Mouse (Mus musculus) kidney, postnatal 36 days (tissue): ENCODE data around the gene Cdc42se2.

Experiments
- DNase-seq, 2 experiments: peaks; one replicate each; pipeline ENCODE4 v3.0.0; 2021 to 2022; ENCODE audit warnings: mixed read lengths in 2 of 2

Gene Cdc42se2

DNA sequence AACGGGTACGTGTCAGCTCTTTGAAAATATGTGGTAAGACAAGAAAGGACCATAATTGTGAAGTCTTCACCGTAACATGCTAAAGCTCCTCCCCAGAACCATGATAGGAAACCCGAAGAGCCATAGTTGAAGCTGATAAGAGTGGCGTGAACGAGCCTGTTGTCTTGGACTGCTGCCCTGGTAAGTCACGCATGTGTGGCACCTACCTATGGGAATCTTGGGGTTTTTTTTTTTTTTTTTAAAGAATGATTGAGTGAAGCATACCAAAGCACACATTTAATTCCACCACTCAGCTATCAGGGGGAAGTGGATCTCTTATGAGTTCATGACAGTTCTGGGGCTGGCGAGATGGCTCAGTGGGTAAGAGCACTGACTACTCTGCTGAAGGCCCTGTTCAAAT, 85.6 kb downstream of the Cdc42se2 start:
- DNase-seq = no peak

DNA sequence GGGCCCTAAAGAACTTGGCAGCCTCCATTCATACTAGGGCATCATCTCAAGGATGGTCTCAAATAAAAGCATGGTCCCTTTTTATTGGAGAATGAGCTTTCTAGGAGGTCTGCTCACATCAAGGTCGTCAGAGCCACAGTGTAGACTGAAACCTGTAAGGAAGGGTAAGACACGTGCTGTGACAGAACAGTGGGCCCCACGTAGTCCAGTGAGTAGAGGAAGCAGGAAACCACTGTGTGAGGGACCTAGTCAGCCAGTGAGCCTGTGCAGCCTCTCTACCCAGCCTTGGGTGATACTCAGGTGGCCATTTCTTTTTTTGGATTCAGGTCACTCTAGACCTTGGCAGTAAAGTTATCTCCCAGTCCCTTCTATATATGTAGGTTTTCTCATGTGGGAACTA, 87.5 kb downstream of the Cdc42se2 start:
- DNase-seq = no peak

DNA sequence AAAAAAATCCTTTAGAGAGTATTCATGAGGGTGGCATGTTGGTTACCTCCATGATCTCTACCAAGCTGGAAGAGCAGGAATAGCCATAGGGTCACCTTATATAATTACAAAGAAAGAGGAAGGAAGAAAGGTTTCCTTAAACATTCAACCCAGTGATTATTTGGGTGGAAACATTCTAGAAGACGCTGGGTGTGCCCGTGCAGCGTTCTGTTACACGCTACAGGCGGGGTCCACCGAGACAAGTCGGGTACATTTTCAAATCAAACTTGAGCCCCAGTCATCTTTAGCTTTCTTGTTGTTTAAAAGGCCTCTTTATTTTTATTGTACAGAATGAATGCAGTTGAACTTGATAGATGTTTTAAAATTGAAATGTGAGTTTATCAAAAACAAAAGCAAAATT, 88.8 kb downstream of the Cdc42se2 start:
- no peak for DNase-seq

DNA sequence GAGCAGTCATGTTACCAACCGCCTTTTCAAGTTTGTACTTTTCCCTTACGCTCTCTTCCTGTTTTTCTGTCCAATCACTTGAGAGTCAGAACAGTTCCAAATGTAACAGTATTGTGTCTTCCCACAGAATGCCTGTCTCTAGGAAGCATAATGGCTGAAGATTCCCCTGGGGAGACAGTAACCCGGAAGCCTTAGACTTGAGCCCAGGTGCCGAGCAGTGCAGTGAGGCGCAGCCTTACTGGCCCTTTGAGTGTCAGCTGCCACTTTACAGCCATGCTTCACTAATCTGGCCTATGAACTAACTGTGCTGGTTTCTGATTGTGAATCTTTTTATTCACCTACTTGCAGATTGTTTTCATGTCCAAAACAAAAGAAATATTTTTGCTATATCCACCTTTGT, 89.9 kb downstream of the Cdc42se2 start:
- peak; percentile 8 to 32 for DNase-seq

DNA sequence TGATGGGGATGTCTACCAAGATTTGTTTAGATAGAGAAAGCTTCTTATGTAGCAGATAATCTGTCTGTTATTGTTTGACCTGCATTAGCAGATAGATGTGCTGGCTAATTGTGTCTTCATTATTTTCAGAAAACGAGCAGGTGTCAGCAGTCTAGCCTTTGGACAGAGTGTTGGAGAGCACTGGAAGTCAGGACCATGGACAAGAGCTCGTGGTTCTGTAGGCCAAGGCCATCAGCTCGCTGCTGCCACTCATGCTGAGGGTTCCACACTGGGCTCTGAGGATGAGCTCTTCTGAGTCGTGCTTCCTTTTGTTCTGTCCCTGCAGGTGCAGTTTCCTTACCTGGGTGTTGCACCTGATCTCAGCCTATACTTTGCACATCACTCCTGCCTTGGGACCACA, 91.5 kb downstream of the Cdc42se2 start:
- peak; percentile 17 to 67 for DNase-seq

DNA sequence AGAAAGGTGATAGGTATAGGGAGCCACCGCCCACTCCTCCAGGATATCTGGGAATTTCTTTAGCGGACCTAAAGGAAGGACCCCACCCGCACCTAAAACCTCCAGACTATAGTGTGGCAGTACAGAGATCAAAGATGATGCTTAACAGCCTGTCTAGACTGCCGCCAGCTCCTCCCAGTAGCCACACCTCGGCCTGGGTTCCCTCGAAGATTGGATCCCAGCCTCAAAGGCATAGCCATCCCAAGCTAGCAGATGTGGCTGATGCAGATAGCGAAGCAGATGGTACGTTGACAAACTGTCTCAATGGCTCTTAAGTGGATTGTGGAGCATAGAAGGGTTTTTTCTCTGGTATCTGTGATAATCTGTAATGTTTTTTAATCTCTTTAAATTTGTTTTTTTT, 93.2 kb downstream of the Cdc42se2 start:
- DNase-seq = no peak

DNA sequence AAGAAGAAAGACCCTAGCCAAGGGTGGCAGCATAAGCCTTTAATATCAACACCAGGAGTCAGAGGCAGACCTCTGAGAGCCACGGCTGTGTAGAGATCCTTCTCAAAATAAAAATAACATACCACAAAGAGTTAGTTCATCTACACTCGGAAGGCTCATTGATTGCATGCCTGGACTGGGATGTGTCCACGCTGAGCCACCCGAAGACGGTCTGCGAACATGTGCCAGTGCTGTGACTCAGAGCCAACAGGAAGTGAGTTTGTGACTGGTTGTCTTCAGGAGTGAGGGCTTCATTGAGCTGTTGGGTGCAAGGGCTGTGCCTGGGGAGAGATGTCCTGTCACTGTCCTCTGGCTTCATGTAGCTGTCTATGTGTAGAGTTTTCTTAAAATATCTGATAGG, 93.8 kb downstream of the Cdc42se2 start:
- no peak for DNase-seq

DNA sequence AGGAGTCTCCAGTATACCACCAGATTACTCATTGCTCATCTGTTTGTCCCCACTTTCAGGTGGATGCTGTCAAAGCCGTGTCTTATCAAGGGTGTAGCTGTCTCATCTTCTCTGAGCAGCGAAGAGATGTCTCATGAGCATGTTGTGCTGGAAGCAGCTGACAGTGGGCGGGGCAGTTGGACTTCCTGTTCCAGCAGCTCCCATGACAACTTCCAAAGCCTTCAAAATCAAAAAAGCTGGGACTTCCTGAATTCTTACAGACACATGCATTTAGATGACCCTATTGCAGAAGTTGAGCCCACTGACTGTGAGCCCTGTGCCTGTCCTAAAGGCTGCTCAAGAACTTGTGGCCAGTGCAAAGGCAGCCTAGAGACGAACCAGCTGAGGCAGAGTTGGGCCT, 96.3 kb downstream of the Cdc42se2 start:
- DNase-seq = peak; percentile 47 to 62

DNA sequence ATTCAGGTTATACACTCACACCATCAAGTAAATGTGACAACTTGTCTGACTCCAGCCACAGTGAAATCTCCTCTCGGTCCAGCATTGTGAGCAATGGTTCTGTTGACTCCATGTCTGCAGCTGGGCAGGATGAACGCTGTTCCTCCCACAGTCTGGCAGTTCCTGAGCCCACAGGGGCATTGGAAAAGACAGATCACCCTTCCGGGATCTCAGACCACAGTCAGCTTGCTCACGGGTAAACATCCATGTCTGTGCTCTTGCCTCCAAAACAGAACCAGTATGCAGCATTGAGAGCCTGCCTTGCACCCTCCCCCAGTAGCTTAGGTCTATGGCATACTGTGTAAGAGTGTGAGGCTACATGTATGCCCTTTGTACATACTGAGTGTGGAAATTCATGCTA, 97.3 kb downstream of the Cdc42se2 start:
- no peak for DNase-seq

DNA sequence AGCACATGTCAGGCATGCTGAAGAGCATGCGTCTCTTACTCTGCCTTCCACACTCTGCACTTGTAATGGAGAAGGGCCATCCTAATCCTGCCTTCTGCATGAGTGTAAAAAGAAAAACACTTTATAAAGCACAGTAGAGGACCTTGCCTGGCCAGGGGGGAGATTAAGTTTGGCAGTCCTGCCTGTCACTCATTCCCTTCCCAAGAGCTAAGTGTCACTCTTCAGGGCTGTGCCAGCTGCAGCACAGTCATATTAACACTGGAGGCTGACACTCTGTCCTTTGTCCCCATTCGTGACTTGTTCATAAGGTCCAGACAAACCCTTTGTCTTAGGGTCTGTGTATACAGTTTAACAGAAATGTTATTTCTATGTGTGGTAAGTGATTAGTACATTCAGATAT, 102.6 kb downstream of the Cdc42se2 start:
- no peak for DNase-seq

DNA sequence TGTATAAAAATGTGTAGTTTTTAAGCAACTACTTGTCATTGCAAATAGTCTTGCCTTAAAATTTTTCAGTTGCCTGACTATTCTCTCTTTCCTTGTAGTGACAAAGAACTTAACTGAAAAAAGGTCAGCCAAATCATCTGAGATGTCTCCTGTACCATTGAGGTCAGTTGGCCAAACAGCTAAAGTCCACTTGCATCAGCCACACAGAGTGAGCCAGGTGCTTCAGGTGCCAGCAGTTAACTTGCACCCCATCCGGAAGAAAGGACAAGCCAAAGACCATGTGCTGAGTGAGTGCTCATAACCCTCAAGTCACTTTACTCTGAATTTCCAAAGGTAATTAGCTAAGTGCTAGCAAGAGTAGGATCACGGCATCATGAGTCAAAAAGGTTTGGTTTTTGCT, 108.3 kb downstream of the Cdc42se2 start:
- peak; percentile 50 to 52 for DNase-seq

DNA sequence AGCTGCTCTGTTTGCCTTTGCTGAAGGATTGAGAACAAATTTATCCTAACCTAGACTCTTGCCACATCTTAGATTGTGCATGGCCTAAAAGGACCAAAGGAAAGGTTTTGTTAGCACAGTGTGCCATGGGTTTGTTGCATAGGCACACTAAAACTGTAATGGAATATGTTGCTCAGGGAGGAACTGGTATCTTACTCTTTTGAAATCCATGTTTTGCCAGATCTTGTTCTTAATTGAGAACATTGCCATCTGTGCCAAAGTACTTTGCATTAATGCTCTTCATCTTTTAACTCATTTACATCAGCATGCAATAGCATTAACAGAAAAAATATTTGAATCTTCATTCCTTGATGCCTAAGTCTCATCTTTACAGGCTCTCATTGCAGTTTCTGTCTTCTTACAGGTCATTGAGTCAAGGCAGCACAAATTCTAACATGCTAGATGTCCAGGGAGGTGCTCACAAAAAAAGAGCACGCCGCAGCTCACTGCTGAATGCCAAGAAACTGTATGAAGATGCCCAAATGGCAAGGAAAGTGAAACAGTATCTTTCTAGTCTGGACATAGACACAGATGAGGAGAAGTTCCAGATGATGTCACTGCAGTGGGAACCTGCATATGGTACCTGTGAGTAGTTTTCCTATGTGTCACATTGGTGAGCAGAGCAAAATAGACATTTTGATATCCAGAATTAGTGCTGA, 111.5 kb downstream of the Cdc42se2 start:
- no peak for DNase-seq

DNA sequence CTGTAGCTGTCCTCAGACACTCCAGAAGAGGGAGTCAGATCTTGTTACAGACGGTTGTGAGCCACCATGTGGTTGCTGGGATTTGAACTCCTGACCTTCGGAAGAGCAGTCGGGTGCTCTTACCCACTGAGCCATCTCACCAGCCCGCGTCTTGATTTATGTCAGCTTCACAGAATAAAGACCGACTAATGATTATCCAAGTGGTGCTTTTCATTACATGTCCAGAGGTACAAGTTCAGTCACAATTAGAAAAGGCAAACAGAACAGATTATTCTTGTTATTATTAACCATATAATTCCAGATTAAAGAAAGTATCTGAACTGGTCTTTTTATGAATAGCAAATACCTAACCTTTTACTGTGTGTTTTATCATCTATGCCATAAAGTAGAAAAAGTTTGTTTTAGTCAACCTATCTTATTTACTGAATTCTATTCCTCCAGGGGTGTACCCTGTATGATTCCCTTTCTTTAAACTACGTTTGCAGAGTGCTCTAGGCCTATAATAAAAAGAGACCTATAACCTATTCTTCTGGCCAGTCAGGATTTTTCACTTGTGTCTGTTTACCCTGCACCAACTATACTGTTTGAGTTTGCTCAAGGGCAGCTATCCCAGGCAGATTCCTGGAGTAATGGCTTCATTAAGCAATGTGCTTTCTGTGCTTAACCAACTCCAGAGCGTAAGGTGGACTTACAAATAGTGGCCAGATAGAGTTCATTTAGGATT, 113.7 kb downstream of the Cdc42se2 start:
- DNase-seq = no peak
